Mouse (Mus musculus) left cerebral cortex, postnatal 14 days (tissue): ENCODE measurements around the gene Eif2d. TPM values are rescaled to one million over a fixed set of nuclear protein-coding genes. Genes with fewer than 3 reads are reported as not detected.

Source experiments
- total RNA-seq, 2 experiments: library from RNA; stranded (reverse); gene quantifications; 2 replicates each; pipeline ENCODE4 v1.2.3; 2021

Gene Eif2d
- total RNA-seq, 2 experiments from 2014 or later, result 35.4 to 39.6 TPM

Other genes starting within 250 kb of the Eif2d start
- gene Il20, start 241.7 kb upstream of the Eif2d start, total RNA-seq, result not detected
- not detected for gene Il19, start 213.1 kb upstream of the Eif2d start, total RNA-seq
- not detected for gene Il10, start 133.3 kb upstream of the Eif2d start, total RNA-seq
- 10 to 100 TPM; 25.1 to 26.0 TPM for gene Mapkapk2, start 55.4 kb upstream of the Eif2d start, total RNA-seq
- gene Dyrk3, start 14.8 kb upstream of the Eif2d start, total RNA-seq, result 10 to 100 TPM in 1 of 2 experiments, 1 to 10 TPM in 1; 9.3 to 19.0 TPM
- 10 to 100 TPM; 25.1 to 25.8 TPM for gene Rassf5, start 92.1 kb downstream of the Eif2d start, total RNA-seq
- 1 to 10 TPM; 1.5 TPM for gene Ikbke, start 126.4 kb downstream of the Eif2d start, total RNA-seq